Mouse (Mus musculus) E14TG2a.4 (cell line): ENCODE measurements around the gene Atrnl1.

Source experiments
- CTCF ChIP-seq: conservative IDR thresholded peaks from 2 replicates; pipeline ENCODE4 v1.5.1; 2014; ENCODE audit warnings: low read length
- POU5F1 ChIP-seq: IDR thresholded peaks from 2 replicates; pipeline ENCODE4 v1.6.1; 2014; ENCODE audit warnings: low read length, borderline replicate concordance

GRCm38 (mm10) chr19:57814291-57814690, 203.5 kb downstream of the Atrnl1 start:
- no peak for TF ChIP-seq CTCF
- TF ChIP-seq POU5F1, result no peak
